Mouse (Mus musculus): ENCODE measurements at regions not wholly inside any gene's neighbourhood (a gene's known extent, or its start where the extent isn't known, plus 50 kb on each side); places are given as distances from the start of the nearest gene placed in this dataset.
A peak's percentile ranks its signal among the peaks of the same experiment; 100 is the strongest.

- Histone ChIP-seq H3K9ac (ENCODE audit: low read depth, low read length) (no peak overlapping the region), H3K9me3 (replicated peaks; ENCODE audit: low read length) (no peaks in the 10 kb centered on the region), H3K4me1 (replicated peaks; ENCODE audit: insufficient read depth, low read length) (no peaks in the 10 kb centered on the region), H3K4me2 (ENCODE audit: low read length) (no peak overlapping the region), H3K4me3 (replicated peaks; ENCODE audit: low read depth, low read length) (no peak overlapping the region), H3K27me3 (ENCODE audit: insufficient read depth, low read length) (no peaks in the 10 kb centered on the region), H3K27ac (no peak overlapping the region), H3K36me3 (ENCODE audit: insufficient read depth, low read length) (no peaks in the 10 kb centered on the region)
- TF ChIP-seq CTCF (IDR thresholded peaks at IDR 0.05; ENCODE audit: low read depth), result peak; percentile 32; the same call in 1 of the 2 replicates
- WGBS, result 81% methylated on average over 8 of the region's 8 CpGs
- ATAC-seq (replicated peaks; ENCODE audit: low FRiP score, low read depth) (peak; percentile 95), DNase-seq (ENCODE audit: low spot score) (peak; percentile 12)
Measured at GRCm38 (mm10) chr2:50549871-50550270, 253.3 kb upstream of the Mmadhc start.

DNA sequence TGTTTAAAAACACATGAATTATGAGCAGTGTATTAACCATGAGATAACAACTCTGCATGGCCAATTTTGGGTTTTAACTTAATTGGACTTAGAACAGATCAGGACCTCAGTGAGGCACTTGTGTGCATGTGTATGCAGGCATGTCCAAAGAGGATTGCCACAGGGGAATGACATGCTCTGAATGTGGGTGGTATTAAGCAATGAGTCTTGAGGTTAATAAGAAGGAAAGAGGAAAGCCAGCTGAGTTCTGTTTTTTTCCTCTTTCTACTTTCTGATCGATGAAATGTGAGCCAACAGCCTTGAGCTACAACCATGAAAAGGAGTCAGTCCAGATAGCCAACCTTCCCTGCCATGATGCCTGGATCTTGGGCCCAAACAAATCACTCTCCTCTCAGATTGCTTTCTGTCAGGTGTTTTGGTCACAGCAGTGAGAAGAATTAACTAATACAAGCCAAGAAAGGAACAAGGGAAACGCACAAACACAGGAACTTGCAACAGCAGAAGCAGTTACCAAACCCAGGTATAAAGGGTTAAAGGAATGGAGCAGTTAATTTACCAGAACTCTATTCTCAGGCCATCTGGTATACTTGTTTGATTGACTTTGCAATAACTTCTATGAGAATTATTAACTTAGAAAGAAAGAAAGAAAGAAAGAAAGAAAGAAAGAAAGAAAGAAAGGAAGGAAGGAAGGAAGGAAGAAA, 243.3 kb upstream of the Mmadhc start:
- ATAC-seq (replicated peaks; ENCODE audit: low FRiP score, low read depth) (no peak), DNase-seq (ENCODE audit: low spot score) (no peak)
- Histone ChIP-seq H3K4me3 (replicated peaks; ENCODE audit: low read depth, low read length) (no peak overlapping the region), H3K4me2 (ENCODE audit: low read length) (no peak overlapping the region), H3K9me3 (replicated peaks; ENCODE audit: low read length) (no peaks in the 10 kb centered on the region), H3K27me3 (ENCODE audit: insufficient read depth, low read length) (no peaks in the 10 kb centered on the region), H3K36me3 (ENCODE audit: insufficient read depth, low read length) (no peaks in the 10 kb centered on the region), H3K9ac (ENCODE audit: low read depth, low read length) (no peak overlapping the region), H3K4me1 (replicated peaks; ENCODE audit: insufficient read depth, low read length) (no peaks in the 10 kb centered on the region), H3K27ac (no peak overlapping the region)
- WGBS, result 83% methylated on average over 2 of the region's 2 CpGs
- TF ChIP-seq CTCF (IDR thresholded peaks at IDR 0.05; ENCODE audit: low read depth), result no peak

GRCm38 (mm10) chr2:50538068-50538467, 241.5 kb upstream of the Mmadhc start:
- Histone ChIP-seq H3K9me3 (replicated peaks; ENCODE audit: low read length) (no peaks in the 10 kb centered on the region), H3K27me3 (ENCODE audit: insufficient read depth, low read length) (no peaks in the 10 kb centered on the region), H3K4me2 (ENCODE audit: low read length) (no peak overlapping the region), H3K4me1 (replicated peaks; ENCODE audit: insufficient read depth, low read length) (no peaks in the 10 kb centered on the region), H3K4me3 (replicated peaks; ENCODE audit: low read depth, low read length) (no peak overlapping the region), H3K9ac (ENCODE audit: low read depth, low read length) (no peak overlapping the region), H3K27ac (no peak overlapping the region), H3K36me3 (ENCODE audit: insufficient read depth, low read length) (no peaks in the 10 kb centered on the region)
- peak; percentile 53 for DNase-seq (ENCODE audit: low spot score)
- ATAC-seq (replicated peaks; ENCODE audit: low FRiP score, low read depth), result no peak
- no peak for TF ChIP-seq CTCF (IDR thresholded peaks at IDR 0.05; ENCODE audit: low read depth)
- WGBS, result 48% methylated on average over 5 of the region's 5 CpGs

DNA sequence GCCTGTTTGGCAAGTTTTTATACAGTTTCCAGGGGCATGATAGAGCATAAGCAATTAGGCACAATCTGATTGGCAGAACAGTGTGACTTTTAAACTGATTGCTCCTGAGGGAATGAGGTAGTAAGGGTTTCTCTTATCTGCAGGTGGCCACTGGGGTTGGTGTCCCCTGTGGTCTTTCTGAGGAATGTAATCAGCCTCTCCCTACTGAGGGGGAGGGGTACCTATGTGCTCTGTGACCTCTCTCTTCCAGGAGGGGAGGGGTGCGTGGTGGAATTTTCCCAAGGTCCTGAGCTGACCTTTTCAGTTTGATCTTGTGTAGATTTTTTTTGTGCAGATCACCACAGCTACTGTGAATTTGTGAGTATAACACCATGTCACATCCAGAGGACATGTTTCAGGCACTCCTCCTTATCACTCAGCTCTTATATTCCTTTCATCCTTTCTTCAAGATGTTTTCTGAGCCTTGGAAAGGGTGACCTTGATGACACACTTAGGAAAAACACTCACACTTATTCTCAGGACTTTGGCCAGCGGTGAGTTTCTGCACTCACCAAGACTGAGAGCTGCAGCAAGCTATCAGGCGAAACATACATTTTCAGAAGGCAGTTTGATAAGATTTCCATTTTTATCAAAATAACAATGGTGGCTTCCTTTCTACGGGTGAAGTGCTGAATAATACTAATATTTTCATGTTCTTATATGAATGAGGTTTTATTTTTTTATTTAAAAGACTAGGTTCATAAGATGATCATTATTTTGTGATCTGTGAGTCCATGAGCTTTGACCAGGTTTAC, 238.7 kb upstream of the Mmadhc start:
- TF ChIP-seq CTCF (IDR thresholded peaks at IDR 0.05; ENCODE audit: low read depth), result no peak
- WGBS, result 81% methylated on average over 4 of the region's 4 CpGs

GRCm38 (mm10) chr2:50533702-50534101, 237.1 kb upstream of the Mmadhc start:
- Histone ChIP-seq H3K36me3 (ENCODE audit: insufficient read depth, low read length) (no peaks in the 10 kb centered on the region), H3K9me3 (replicated peaks; ENCODE audit: low read length) (no peaks in the 10 kb centered on the region), H3K9ac (ENCODE audit: low read depth, low read length) (no peak overlapping the region), H3K4me2 (ENCODE audit: low read length) (no peak overlapping the region), H3K27ac (no peak overlapping the region), H3K4me3 (replicated peaks; ENCODE audit: low read depth, low read length) (no peak overlapping the region), H3K4me1 (replicated peaks; ENCODE audit: insufficient read depth, low read length) (no peaks in the 10 kb centered on the region), H3K27me3 (ENCODE audit: insufficient read depth, low read length) (no peaks in the 10 kb centered on the region)
- 85% methylated on average over 2 of the region's 2 CpGs for WGBS
- DNase-seq (ENCODE audit: low spot score) (no peak), ATAC-seq (replicated peaks; ENCODE audit: low FRiP score, low read depth) (no peak)
- no peak for TF ChIP-seq CTCF (IDR thresholded peaks at IDR 0.05; ENCODE audit: low read depth)

More for the DNA sequence above, 238.7 kb upstream of the Mmadhc start:
- no peak overlapping the region for H3K4me2 ChIP-seq (ENCODE audit: low read length)
- DNase-seq (ENCODE audit: low spot score) (no peak), ATAC-seq (replicated peaks; ENCODE audit: low FRiP score, low read depth) (no peak)
- no peak overlapping the region for H3K27ac ChIP-seq
- no peaks in the 10 kb centered on the region for H3K27me3 ChIP-seq (ENCODE audit: insufficient read depth, low read length)
- H3K4me1 ChIP-seq (replicated peaks; ENCODE audit: insufficient read depth, low read length), result no peaks in the 10 kb centered on the region
- H3K4me3 ChIP-seq (replicated peaks; ENCODE audit: low read depth, low read length), result no peak overlapping the region
- no peaks in the 10 kb centered on the region for H3K9me3 ChIP-seq (replicated peaks; ENCODE audit: low read length)
- H3K9ac ChIP-seq (ENCODE audit: low read depth, low read length), result no peak overlapping the region
- H3K36me3 ChIP-seq (ENCODE audit: insufficient read depth, low read length), result no peaks in the 10 kb centered on the region

GRCm38 (mm10) chr2:50527425-50527824, 230.8 kb upstream of the Mmadhc start:
- Histone ChIP-seq H3K4me2 (ENCODE audit: low read length) (no peak overlapping the region), H3K4me3 (replicated peaks; ENCODE audit: low read depth, low read length) (no peak overlapping the region), H3K27me3 (ENCODE audit: insufficient read depth, low read length) (no peaks in the 10 kb centered on the region), H3K36me3 (ENCODE audit: insufficient read depth, low read length) (no peaks in the 10 kb centered on the region), H3K9ac (ENCODE audit: low read depth, low read length) (no peak overlapping the region), H3K4me1 (replicated peaks; ENCODE audit: insufficient read depth, low read length) (no peaks in the 10 kb centered on the region), H3K9me3 (replicated peaks; ENCODE audit: low read length) (no peaks in the 10 kb centered on the region), H3K27ac (no peak overlapping the region)
- no peak for DNase-seq (ENCODE audit: low spot score)
- no peak for ATAC-seq (replicated peaks; ENCODE audit: low FRiP score, low read depth)
- no peak for TF ChIP-seq CTCF (IDR thresholded peaks at IDR 0.05; ENCODE audit: low read depth)

Data from kidney, postnatal 0 days (tissue).